Mouse (Mus musculus) testis, adult 2 months (tissue): Measurements from ENCODE around the gene Cryzl2.

Experiments used
- CTCF ChIP-seq: fragments of 200-500 bp; IDR thresholded peaks from 2 replicates; pipeline ENCODE4 v1.5.1; 2012; ENCODE audit warnings: low read depth, mild to moderate bottlenecking, inconsistent platforms, low read length, moderate library complexity; ENCODE audit not compliant: control insufficient read depth, insufficient read depth, insufficient replicate concordance
- POLR2A ChIP-seq: fragments of 200-500 bp; IDR thresholded peaks from 2 replicates; pipeline ENCODE4 v1.6.1; 2012; ENCODE audit warnings: low read depth, mild to moderate bottlenecking, inconsistent platforms, low read length, moderate library complexity; ENCODE audit not compliant: control insufficient read depth

GRCm38 (mm10) chr1:157465194-157465593 is 6.8 kb downstream of the Cryzl2 start:
- TF ChIP-seq CTCF (no peak), POLR2A (no peak)
